Mouse (Mus musculus): Measurements from ENCODE around the gene Nsmf. TPM values are rescaled to one million over a fixed set of nuclear protein-coding genes. Genes with fewer than 3 reads are reported as not detected.

Gene Nsmf
- polyA plus RNA-seq, 1 experiment from 2014 or later, result 52.6 TPM

- H3K27ac ChIP-seq (ENCODE audit: low read depth, low read length), result no peak overlapping the region
- no peak for ATAC-seq (ENCODE audit: insufficient read depth, low FRiP score, low TSS enrichment)
- H3K9me3 ChIP-seq (ENCODE audit: control insufficient read depth, low read length), result no peaks in the 10 kb centered on the region
- H3K4me2 ChIP-seq (ENCODE audit: low read depth), result no peak overlapping the region
- H3K4me1 ChIP-seq (ENCODE audit: control insufficient read depth, insufficient read depth, low read length), result no peaks in the 10 kb centered on the region
- no peak for DNase-seq (ENCODE audit: low spot score)
- 94% methylated on average over 4 of the region's 4 CpGs for WGBS
- H3K36me3 ChIP-seq (ENCODE audit: control insufficient read depth, insufficient read depth, low read length), result no peaks in the 10 kb centered on the region
- H3K4me3 ChIP-seq (ENCODE audit: low read depth, low read length), result no peak overlapping the region
- H3K9ac ChIP-seq (ENCODE audit: low read length), result no peak overlapping the region
- no peaks in the 10 kb centered on the region for H3K27me3 ChIP-seq (ENCODE audit: control insufficient read depth, insufficient read depth, low read length)
Measured at GRCm38 (mm10) chr2:25072398-25072797, 18.2 kb downstream of the Nsmf start.

GRCm38 (mm10) chr2:25075506-25075905, 21.4 kb downstream of the Nsmf start:
- Histone ChIP-seq H3K4me3 (ENCODE audit: low read depth, low read length) (no peak overlapping the region), H3K9me3 (ENCODE audit: control insufficient read depth, low read length) (no peaks in the 10 kb centered on the region), H3K27me3 (ENCODE audit: control insufficient read depth, insufficient read depth, low read length) (no peaks in the 10 kb centered on the region), H3K9ac (ENCODE audit: low read length) (no peak overlapping the region), H3K4me1 (ENCODE audit: control insufficient read depth, insufficient read depth, low read length) (no peaks in the 10 kb centered on the region), H3K36me3 (ENCODE audit: control insufficient read depth, insufficient read depth, low read length) (no peaks in the 10 kb centered on the region), H3K4me2 (ENCODE audit: low read depth) (no peak overlapping the region), H3K27ac (ENCODE audit: low read depth, low read length) (no peak overlapping the region)
- ATAC-seq (ENCODE audit: insufficient read depth, low FRiP score, low TSS enrichment) (no peak), DNase-seq (ENCODE audit: low spot score) (no peak)
- 78% methylated on average over 4 of the region's 4 CpGs for WGBS

GRCm38 (mm10) chr2:25078967-25079366, 24.8 kb downstream of the Nsmf start:
- H3K9ac ChIP-seq (ENCODE audit: low read length), result no peak overlapping the region
- ATAC-seq (ENCODE audit: insufficient read depth, low FRiP score, low TSS enrichment) (no peak), DNase-seq (ENCODE audit: low spot score) (no peak)
- no peaks in the 10 kb centered on the region for H3K36me3 ChIP-seq (ENCODE audit: control insufficient read depth, insufficient read depth, low read length)
- no peak overlapping the region for H3K27ac ChIP-seq (ENCODE audit: low read depth, low read length)
- H3K4me1 ChIP-seq (ENCODE audit: control insufficient read depth, insufficient read depth, low read length), result no peaks in the 10 kb centered on the region
- no peaks in the 10 kb centered on the region for H3K27me3 ChIP-seq (ENCODE audit: control insufficient read depth, insufficient read depth, low read length)
- 78% methylated on average over 1 of the region's 1 CpGs for WGBS
- no peaks in the 10 kb centered on the region for H3K9me3 ChIP-seq (ENCODE audit: control insufficient read depth, low read length)
- H3K4me3 ChIP-seq (ENCODE audit: low read depth, low read length), result no peak overlapping the region
- no peak overlapping the region for H3K4me2 ChIP-seq (ENCODE audit: low read depth)

- H3K27me3 ChIP-seq (ENCODE audit: control insufficient read depth, insufficient read depth, low read length), result no peaks in the 10 kb centered on the region
- 77% methylated on average over 5 of the region's 5 CpGs for WGBS
- DNase-seq (ENCODE audit: low spot score) (no peak), ATAC-seq (ENCODE audit: insufficient read depth, low FRiP score, low TSS enrichment) (no peak)
- no peak within 1 kb of the TSS for H3K4me3 ChIP-seq (ENCODE audit: low read depth, low read length)
- H3K27ac ChIP-seq (ENCODE audit: low read depth, low read length), result no peak within 1 kb of the TSS
- H3K36me3 ChIP-seq (ENCODE audit: control insufficient read depth, insufficient read depth, low read length), result no peaks in the 10 kb centered on the region
- H3K9me3 ChIP-seq (ENCODE audit: control insufficient read depth, low read length), result no peaks in the 10 kb centered on the region
- H3K9ac ChIP-seq (ENCODE audit: low read length), result no peak within 1 kb of the TSS
- H3K4me2 ChIP-seq (ENCODE audit: low read depth), result no peak within 1 kb of the TSS
- no peaks in the 10 kb centered on the region for H3K4me1 ChIP-seq (ENCODE audit: control insufficient read depth, insufficient read depth, low read length)
Measured at GRCm38 (mm10) chr2:25080076-25080475, 25.9 kb downstream of the Nsmf start, which contains the start of gene Entpd8. Entpd8 (plus strand) TSS chr2:25080304.

- WGBS, result 88% methylated on average over 4 of the region's 4 CpGs
- H3K27ac ChIP-seq (ENCODE audit: low read depth, low read length), result no peak overlapping the region
- H3K36me3 ChIP-seq (ENCODE audit: control insufficient read depth, insufficient read depth, low read length), result no peaks in the 10 kb centered on the region
- no peaks in the 10 kb centered on the region for H3K27me3 ChIP-seq (ENCODE audit: control insufficient read depth, insufficient read depth, low read length)
- H3K9ac ChIP-seq (ENCODE audit: low read length), result no peak overlapping the region
- H3K9me3 ChIP-seq (ENCODE audit: control insufficient read depth, low read length), result no peaks in the 10 kb centered on the region
- H3K4me1 ChIP-seq (ENCODE audit: control insufficient read depth, insufficient read depth, low read length), result no peaks in the 10 kb centered on the region
- ATAC-seq (ENCODE audit: insufficient read depth, low FRiP score, low TSS enrichment), result no peak
- no peak for DNase-seq (ENCODE audit: low spot score)
- H3K4me3 ChIP-seq (ENCODE audit: low read depth, low read length), result no peak overlapping the region
- no peak overlapping the region for H3K4me2 ChIP-seq (ENCODE audit: low read depth)
Measured at GRCm38 (mm10) chr2:25083697-25084096, 29.5 kb downstream of the Nsmf start.

- 91% methylated on average over 5 of the region's 5 CpGs for WGBS
- no peaks in the 10 kb centered on the region for H3K4me1 ChIP-seq (ENCODE audit: control insufficient read depth, insufficient read depth, low read length)
- no peak overlapping the region for H3K9ac ChIP-seq (ENCODE audit: low read length)
- no peak overlapping the region for H3K4me3 ChIP-seq (ENCODE audit: low read depth, low read length)
- no peak for DNase-seq (ENCODE audit: low spot score)
- H3K27ac ChIP-seq (ENCODE audit: low read depth, low read length), result no peak overlapping the region
- H3K27me3 ChIP-seq (ENCODE audit: control insufficient read depth, insufficient read depth, low read length), result no peaks in the 10 kb centered on the region
- no peak overlapping the region for H3K4me2 ChIP-seq (ENCODE audit: low read depth)
- H3K9me3 ChIP-seq (ENCODE audit: control insufficient read depth, low read length), result no peaks in the 10 kb centered on the region
- no peak for ATAC-seq (ENCODE audit: insufficient read depth, low FRiP score, low TSS enrichment)
- no peaks in the 10 kb centered on the region for H3K36me3 ChIP-seq (ENCODE audit: control insufficient read depth, insufficient read depth, low read length)
Measured at GRCm38 (mm10) chr2:25085571-25085970, 31.4 kb downstream of the Nsmf start.

GRCm38 (mm10) chr2:25087842-25088241, 33.7 kb downstream of the Nsmf start:
- H3K4me1 ChIP-seq (ENCODE audit: control insufficient read depth, insufficient read depth, low read length), result no peaks in the 10 kb centered on the region
- H3K9me3 ChIP-seq (ENCODE audit: control insufficient read depth, low read length), result no peaks in the 10 kb centered on the region
- H3K4me2 ChIP-seq (ENCODE audit: low read depth), result no peak overlapping the region
- ATAC-seq (ENCODE audit: insufficient read depth, low FRiP score, low TSS enrichment) (no peak), DNase-seq (ENCODE audit: low spot score) (no peak)
- 87% methylated on average over 2 of the region's 2 CpGs for WGBS
- no peaks in the 10 kb centered on the region for H3K27me3 ChIP-seq (ENCODE audit: control insufficient read depth, insufficient read depth, low read length)
- no peak overlapping the region for H3K27ac ChIP-seq (ENCODE audit: low read depth, low read length)
- H3K4me3 ChIP-seq (ENCODE audit: low read depth, low read length), result no peak overlapping the region
- no peaks in the 10 kb centered on the region for H3K36me3 ChIP-seq (ENCODE audit: control insufficient read depth, insufficient read depth, low read length)
- no peak overlapping the region for H3K9ac ChIP-seq (ENCODE audit: low read length)

GRCm38 (mm10) chr2:25088636-25089035, 34.5 kb downstream of the Nsmf start:
- no peaks in the 10 kb centered on the region for H3K36me3 ChIP-seq (ENCODE audit: control insufficient read depth, insufficient read depth, low read length)
- H3K9me3 ChIP-seq (ENCODE audit: control insufficient read depth, low read length), result no peaks in the 10 kb centered on the region
- 84% methylated on average over 3 of the region's 3 CpGs for WGBS
- H3K4me2 ChIP-seq (ENCODE audit: low read depth), result no peak overlapping the region
- H3K27me3 ChIP-seq (ENCODE audit: control insufficient read depth, insufficient read depth, low read length), result no peaks in the 10 kb centered on the region
- no peak overlapping the region for H3K4me3 ChIP-seq (ENCODE audit: low read depth, low read length)
- ATAC-seq (ENCODE audit: insufficient read depth, low FRiP score, low TSS enrichment) (no peak), DNase-seq (ENCODE audit: low spot score) (no peak)
- H3K27ac ChIP-seq (ENCODE audit: low read depth, low read length), result no peak overlapping the region
- H3K9ac ChIP-seq (ENCODE audit: low read length), result no peak overlapping the region
- no peaks in the 10 kb centered on the region for H3K4me1 ChIP-seq (ENCODE audit: control insufficient read depth, insufficient read depth, low read length)

- H3K27ac ChIP-seq (ENCODE audit: low read depth, low read length), result no peak overlapping the region
- H3K27me3 ChIP-seq (ENCODE audit: control insufficient read depth, insufficient read depth, low read length), result no peaks in the 10 kb centered on the region; the same call in 1 of the 2 replicates
- H3K4me1 ChIP-seq (ENCODE audit: control insufficient read depth, insufficient read depth, low read length), result peaks cover 3% of the 10 kb centered on the region; the same call in 1 of the 2 replicates
- H3K4me2 ChIP-seq (ENCODE audit: low read depth), result peak overlapping the region; percentile 32
- no peak overlapping the region for H3K9ac ChIP-seq (ENCODE audit: low read length)
- DNase-seq (ENCODE audit: low spot score) (no peak), ATAC-seq (ENCODE audit: insufficient read depth, low FRiP score, low TSS enrichment) (no peak)
- no peak overlapping the region for H3K4me3 ChIP-seq (ENCODE audit: low read depth, low read length)
- no peaks in the 10 kb centered on the region for H3K9me3 ChIP-seq (ENCODE audit: control insufficient read depth, low read length)
- 42% methylated on average over 17 of the region's 17 CpGs for WGBS
- no peaks in the 10 kb centered on the region for H3K36me3 ChIP-seq (ENCODE audit: control insufficient read depth, insufficient read depth, low read length)
Measured at GRCm38 (mm10) chr2:25094785-25095108, 40.6 kb downstream of the Nsmf start.

Data from neural tube, embryonic 11.5 days (tissue).